Mouse (Mus musculus) cerebellum, postnatal 14 days (tissue): Measurements from ENCODE around the gene Cdc14a.
A peak's percentile ranks its signal among the peaks of the same experiment; 100 is the strongest.

Source experiments
- DNase-seq, 2 experiments: peaks; one replicate each; pipeline ENCODE4 v3.0.0; 2021; ENCODE audit warnings: mixed read lengths in 2 of 2

The Cdc14a gene

DNA sequence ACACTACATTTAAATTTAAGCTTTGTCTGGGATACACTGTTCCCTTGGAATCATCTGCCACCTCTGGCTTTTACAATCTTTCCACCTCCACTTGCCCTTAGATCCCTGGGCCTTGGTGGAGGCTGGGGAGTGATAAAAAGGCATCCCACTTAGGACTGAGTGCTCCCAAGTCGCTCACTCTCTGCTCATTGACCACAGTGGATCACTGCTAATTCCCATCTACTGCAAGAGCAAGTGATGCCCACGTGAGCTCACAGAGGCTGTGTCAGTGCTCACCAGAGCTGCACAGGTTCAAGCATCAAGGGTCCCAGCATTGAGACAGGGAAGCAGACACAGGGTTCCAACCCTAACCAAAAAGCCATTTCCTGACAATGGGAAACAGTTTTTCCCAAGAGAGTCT, 98.3 kb downstream of the Cdc14a start:
- no peak for DNase-seq

GRCm38 (mm10) chr3:116319696-116320095, 104.1 kb downstream of the Cdc14a start:
- DNase-seq: no peak

- DNase-seq: no peak
These were observed 112.0 kb downstream of the Cdc14a start for GRCm38 (mm10) chr3:116311838-116312237.

DNA sequence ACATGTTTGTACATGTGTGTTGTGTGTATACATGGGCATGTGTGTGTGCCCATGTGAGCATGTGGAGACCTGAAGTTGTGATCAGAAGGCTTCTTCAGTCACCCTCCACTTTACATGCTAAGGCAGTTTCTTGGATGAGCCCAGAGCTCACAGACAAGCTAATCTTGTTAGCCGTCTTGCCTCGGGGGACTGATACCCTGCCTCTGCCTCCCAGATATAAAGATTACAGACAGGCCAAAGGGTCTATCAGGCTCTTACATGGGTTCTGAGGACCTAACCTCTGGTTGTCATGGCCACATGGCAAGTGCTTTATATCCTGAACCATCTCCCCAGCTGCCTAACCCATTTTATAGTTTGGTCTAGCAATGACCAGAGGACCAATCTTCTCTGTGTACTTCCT, 112.7 kb downstream of the Cdc14a start:
- no peak for DNase-seq

DNA sequence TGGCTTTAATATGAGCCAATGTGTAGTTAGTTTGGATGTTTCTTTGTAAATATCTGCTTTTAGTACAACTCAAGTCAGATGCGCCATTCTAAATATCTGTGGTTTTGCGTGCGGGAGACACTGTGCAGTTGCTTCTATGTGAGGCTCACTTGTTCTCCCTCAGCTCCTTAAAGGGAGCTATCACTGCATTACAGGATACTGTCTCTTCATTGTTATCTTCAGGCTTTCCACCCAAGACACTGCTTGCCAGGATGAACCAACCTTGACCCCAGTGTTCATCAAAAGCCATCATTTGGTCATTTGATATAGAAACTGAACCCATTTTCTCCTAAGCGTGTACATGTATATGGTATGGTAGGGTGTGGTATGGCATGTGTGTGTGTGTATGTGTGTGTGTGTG, 113.2 kb downstream of the Cdc14a start:
- DNase-seq: no peak

- no peak for DNase-seq
These were observed 113.8 kb downstream of the Cdc14a start for GRCm38 (mm10) chr3:116310033-116310432.

GRCm38 (mm10) chr3:116304800-116305753, 118.8 kb downstream of the Cdc14a start:
- DNase-seq: peak in 1 of 2 experiments; percentile 15

DNA sequence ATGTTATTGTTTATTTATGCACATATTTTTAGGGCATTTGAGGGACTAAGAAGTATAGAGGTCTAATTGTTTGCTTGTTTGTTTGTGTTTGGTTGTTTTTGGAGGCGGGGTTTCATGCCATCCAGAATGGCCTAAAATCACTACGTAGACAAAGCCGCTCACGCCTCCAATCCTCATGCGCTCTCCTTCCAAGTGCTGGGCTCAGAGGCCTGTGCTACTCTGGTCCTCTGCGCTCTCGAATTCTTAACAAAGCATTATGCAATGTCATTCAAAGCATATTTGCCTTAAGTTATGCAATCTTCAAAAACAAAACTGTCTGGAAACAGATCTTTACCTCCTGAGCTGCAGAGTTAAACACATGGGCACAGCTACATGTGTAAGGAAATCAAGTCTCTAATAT, 121.3 kb downstream of the Cdc14a start:
- no peak for DNase-seq

GRCm38 (mm10) chr3:116301754-116302153, 122.1 kb downstream of the Cdc14a start:
- no peak for DNase-seq

- no peak for DNase-seq
These were observed 125.1 kb downstream of the Cdc14a start for GRCm38 (mm10) chr3:116298727-116299126.

DNA sequence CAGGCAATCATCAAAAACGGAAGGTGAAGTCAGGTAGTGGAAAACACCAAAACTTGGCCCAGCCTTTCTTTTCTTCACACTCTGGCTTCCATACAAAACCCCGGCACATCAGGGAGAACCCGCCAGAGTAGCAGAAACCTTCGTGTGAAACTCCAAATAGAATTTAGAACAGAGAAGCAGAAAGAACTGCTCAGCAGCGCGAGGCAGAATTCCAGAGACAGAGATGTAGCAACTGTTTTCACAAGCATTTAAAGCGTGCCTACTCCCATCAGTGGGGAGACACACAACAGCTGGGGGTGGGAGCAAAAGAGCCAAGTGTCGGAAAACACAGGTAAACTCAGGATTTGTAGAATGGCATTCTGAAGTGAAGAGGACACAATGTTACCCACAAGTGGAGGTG, 125.8 kb downstream of the Cdc14a start:
- no peak for DNase-seq

GRCm38 (mm10) chr3:116297170-116297569, 126.7 kb downstream of the Cdc14a start:
- no peak for DNase-seq

- no peak for DNase-seq
These were observed 133.6 kb downstream of the Cdc14a start for GRCm38 (mm10) chr3:116290041-116290815.

DNA sequence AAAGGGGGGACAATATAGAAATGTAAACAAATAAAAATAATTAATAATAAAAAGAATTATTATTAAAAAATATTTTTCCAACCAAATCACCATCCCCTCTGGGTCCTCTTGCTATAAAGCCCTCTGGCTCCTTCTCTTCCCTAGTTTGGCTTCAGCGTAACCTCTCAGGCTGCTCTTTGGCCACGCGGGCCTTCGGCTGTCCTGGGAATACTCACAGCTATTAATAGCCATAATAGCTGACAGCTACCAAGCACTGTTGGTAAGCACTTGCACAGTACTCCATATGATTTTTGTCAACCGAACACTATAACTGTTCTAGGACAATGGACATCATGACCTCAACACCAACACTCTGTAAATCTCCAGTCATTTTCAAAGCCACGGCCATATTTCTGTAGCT, 135.0 kb downstream of the Cdc14a start:
- no peak for DNase-seq

- DNase-seq: no peak
These were observed 139.1 kb downstream of the Cdc14a start for GRCm38 (mm10) chr3:116284735-116285134.

- DNase-seq: no peak
These were observed 139.8 kb downstream of the Cdc14a start for GRCm38 (mm10) chr3:116283996-116284395.

- peak in 1 of 2 experiments; percentile 9 for DNase-seq
These were observed 142.2 kb downstream of the Cdc14a start for GRCm38 (mm10) chr3:116281663-116282062.

- DNase-seq: no peak
These were observed 146.7 kb downstream of the Cdc14a start for GRCm38 (mm10) chr3:116277146-116277545.

GRCm38 (mm10) chr3:116271679-116272078, 152.2 kb downstream of the Cdc14a start:
- DNase-seq: no peak

GRCm38 (mm10) chr3:116267036-116267654, 156.7 kb downstream of the Cdc14a start:
- DNase-seq: no peak

DNA sequence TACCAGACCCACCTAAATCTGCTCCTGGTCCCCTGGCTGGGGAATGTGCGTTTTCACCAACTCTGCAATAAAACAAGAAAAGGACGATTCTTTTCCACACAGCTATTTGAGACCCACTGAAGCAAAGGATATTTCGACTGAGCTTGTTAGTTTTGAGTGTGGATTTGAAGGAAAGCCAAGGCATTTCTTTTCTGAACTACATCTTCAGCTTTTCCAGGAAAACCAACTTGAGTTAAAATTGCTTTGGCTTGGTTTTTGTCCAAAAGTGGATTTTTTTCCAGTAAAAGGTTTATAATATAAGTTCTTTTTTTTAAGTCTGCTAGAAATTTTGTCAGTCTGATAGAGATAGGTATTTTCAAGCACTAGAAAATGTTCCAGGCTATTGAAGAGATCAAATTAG, 157.5 kb downstream of the Cdc14a start:
- DNase-seq: no peak

DNA sequence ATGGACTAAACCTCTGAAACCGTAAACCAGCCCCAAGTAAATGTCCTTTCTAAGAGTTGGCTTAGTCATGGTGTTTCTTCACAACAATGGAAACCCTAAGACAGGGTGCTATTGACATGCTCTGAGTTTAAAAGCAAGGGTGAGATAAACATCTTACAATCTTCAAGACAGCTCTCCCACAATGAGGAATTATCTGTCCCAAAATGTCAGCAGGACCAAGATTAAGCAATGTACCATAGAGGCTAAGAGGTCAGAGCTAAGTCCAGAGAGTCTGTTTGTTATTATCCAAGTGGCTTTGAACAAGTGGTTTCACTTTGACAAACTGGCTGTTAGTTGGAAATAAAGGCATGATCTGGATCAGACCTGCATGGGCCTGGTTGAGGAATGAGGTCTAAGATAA, 159.9 kb downstream of the Cdc14a start:
- no peak for DNase-seq

DNA sequence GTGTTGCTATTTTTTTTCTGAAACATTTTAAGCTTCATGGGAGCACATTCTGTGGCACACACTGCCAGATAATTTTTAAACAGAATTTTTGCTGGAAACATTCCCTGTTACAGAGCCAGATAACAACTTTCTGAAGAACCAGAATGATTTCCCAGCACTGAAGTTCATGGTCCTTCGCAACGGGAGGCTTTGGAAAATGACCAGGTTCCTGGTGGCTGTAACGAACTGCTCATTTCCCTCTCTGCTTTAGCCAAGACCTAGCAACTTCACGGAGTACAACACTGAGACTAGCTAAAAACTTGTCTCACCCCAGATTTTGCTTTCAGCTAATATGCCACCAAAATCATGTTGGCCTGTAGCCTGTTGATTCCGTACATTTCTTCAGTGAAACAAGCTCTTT, 160.8 kb downstream of the Cdc14a start:
- peak; percentile 18 to 26 for DNase-seq
